Mouse (Mus musculus) mouse embryonic stem cell (cell line): ENCODE data around the gene Dnah8.

Experiments
- in situ Hi-C, 2 experiments: fragments of 300-500 bp; cut with MboI; formaldehyde crosslinking; loops; 1 replicate in 1 of 2; 3 replicates in 1 of 2; pipeline ENCODE4 v1.14.3; 2019 to 2020; ENCODE audit warnings: low sequenced_read_pairs in 2 of 2, low pct_unique_long_range_greater_than_20kb in 1 of 2, mixed read lengths in 1 of 2; ENCODE audit not compliant: unreplicated experiment in 1 of 2

The Dnah8 gene

DNA sequence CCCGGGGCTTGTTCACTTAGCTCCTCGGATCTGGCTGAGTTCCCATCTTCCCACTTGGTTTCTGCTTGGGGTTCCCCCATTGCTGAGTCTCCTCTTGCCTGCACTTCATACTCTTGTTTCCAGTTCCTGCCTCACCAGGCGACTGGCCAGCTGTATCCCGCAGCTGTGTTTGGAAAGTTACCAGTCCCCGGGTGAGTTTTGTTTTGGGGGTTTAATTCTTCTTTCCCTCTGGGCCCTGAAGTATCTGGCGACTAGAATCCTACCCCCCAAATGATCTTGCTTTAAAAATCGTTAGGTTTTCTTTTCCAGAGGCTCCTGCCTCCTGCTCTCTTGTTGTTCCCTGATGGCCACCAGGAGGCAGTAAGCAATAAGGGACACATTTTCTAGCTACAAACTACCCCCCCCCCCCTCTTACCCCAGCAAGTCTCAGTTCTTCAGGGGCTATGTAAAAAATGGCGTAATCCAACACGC, 220.2 kb downstream of the Dnah8 start:
- in situ Hi-C loops: no loop called here

DNA sequence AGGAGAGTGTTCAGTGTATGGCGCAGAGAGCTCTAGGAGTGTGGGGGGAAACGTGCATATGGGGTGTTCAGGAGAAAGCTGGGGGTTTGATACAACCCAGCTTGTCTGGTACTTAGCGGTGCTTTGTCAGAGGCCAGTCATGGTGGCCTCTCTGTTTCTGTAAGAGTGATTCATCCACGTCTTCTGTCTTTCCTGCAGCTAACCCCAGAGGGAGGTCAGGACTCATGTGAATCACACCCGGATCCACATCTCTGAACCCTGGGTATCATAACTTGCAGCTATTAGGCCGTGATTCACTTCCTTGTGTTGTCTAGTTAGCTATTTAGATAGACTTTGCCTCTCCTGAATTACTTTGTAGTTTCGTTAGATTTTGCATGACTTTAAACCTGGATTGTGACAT, 223.3 kb downstream of the Dnah8 start:
- in situ Hi-C loops: no loop called here

- in situ Hi-C loops: no loop called here
Measured at GRCm38 (mm10) chr17:30848086-30848485, 223.9 kb downstream of the Dnah8 start.

DNA sequence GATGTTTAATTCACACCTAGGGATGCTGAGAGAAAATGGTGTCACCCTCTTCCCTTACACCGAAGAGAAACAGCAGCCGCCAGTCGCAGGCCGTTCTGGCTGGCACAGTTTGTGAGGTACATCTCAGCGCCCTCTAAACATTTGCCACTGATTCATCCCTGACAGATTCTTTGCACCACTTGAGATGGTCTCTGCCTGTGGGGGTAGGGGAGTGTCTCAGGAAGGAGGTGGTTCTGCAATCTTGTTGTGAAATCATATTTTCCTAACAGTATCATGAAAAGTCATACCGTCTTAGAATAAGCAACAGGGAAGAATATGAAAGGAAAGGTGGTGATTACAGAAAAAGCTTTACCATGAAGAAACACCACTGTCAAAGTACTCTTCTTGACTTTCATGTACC, 224.7 kb downstream of the Dnah8 start:
- in situ Hi-C loops: no loop called here

DNA sequence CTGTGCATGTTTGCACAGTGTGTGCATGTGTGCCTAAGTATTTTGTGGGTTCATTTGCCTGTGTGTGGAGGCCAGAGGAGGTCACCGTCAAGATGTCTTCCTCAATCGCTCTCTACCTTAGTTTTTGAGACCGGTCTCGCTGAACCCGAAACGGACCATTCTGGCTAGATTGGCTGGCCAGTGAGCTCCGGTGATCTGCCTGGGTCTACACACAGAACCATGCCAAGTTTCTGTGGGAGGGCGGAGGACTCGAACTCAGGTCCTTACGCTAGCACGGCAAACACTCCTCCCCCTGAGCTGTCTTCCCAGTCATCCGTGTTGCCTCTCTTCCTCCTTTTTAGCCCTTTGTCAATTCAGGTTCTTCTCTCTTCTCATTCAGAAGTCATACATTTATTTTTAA, 225.7 kb downstream of the Dnah8 start:
- in situ Hi-C loops: no loop called here

- in situ Hi-C loops: no loop called here
Measured at GRCm38 (mm10) chr17:30852345-30852744, 228.2 kb downstream of the Dnah8 start.

DNA sequence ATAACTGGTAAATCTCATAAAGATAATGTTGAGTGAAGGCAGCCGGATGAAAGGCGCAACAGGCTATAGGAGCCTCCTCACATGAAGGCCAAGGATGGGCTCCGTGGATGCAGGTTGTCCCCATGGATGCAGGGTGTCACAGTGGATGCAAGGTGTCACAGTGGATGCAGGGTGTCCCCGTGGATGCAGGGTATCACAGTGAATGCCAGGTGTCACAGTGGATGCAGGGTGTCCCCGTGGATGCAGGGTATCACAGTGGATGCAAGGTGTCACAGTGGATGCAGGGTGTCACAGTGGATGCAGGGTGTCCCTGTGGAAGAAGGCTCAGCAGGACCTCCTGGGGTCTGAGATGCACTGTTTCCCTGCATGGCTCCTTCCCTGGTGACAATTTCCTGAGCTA, 233.2 kb downstream of the Dnah8 start:
- in situ Hi-C loops: no loop called here

DNA sequence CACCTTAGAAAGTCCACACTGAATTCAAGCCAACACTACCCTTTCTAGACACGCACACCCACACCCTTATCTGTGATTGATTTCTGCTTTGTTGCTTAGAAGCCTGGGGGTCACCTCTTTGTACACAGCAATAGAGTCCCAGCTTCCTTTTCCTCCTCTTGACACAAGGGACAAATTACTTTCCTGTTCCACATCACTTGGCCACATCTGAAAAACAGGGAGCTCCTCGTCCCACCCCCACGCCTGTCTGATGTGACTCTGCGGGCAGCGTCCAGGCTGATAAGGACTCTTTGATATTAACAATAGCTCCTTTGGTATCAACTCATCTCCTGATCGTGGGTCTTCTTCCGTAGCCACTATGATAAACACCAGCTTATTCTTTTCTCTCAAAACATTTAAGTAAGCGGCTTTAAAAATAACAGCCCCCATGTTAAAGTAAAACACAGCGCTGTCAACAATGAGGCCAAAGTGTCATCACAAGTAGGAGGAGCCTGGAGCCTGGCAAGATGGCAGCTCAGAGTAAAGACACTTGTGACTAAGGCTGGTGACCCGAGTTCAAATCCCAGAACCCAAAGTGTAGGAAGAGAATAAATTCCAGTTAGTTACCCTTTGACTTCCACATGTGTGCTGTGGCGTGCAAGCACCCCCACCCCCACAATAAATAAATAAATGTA, 234.6 kb downstream of the Dnah8 start:
- in situ Hi-C loops: no loop called here

DNA sequence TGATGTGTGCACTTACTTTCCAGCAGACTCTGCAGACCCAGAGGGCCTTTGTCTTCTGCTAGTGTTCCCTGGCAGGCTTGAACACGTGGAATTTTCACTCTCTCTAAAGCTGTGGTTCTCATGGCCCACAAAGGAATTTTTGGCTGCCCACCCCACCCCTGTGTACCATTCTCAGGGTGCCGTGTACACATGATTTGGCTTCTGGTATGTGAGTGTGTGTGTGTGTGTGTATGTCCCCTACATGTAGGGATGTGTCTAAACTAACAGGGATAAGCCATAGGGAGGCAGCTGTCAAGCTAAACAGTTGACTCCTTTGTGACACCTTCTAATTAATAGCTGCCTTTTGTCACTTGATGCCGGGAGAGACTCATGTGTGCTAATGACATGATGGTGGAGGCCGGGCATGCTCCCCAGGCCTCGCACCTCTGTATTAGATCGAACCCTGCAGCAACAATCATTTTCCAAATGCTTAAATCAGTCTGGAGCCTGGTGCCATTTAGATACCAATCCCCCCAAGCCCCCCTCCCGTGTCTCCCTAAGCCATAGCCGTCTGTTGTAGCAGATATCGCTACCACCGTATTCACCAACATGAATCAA, 235.9 kb downstream of the Dnah8 start:
- in situ Hi-C loops: no loop called here

DNA sequence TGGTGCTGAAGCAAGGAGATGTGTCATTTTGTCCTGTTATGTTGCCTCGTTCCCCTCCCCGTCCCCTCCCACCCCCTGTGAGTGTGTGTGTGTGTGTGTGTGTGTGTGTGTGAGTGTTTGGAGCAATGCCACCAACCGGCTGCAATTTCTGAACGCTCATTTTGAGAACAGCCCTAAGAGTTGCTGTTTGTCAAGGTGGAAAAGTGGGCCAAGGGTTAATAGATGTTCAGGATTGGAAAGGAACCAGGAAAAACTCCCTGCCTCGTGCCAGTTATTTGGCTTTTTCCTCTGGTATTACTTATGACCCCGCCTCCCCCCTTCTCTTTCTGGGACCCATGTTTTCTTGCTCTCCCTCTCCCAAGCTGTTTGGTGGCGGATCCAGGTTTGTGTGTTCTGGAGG, 236.5 kb downstream of the Dnah8 start:
- in situ Hi-C loops: no loop called here

- in situ Hi-C loops: no loop called here
Measured at GRCm38 (mm10) chr17:30866281-30866680, 242.1 kb downstream of the Dnah8 start.

DNA sequence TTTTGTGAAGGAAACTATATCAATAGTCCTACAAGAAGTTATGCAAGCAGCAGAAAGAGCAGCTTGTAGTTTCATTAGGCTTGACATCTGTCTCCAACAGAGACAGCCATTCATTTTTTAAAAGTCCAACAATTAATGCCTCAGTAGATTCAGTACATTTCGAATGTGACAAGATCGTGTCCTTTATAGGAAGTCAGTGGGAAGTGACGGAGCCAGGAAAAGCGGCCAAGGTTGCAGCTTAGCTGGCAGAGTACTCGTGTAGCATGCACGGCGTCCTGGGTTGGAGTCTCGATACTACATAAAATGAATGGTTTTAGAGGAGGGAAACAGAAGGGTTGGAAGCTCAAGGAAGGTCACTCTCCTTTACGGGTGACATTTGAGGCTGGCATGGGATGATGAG, 242.8 kb downstream of the Dnah8 start:
- in situ Hi-C loops: no loop called here

- in situ Hi-C loops: no loop called here
Measured at GRCm38 (mm10) chr17:30871040-30871439, 246.9 kb downstream of the Dnah8 start.

DNA sequence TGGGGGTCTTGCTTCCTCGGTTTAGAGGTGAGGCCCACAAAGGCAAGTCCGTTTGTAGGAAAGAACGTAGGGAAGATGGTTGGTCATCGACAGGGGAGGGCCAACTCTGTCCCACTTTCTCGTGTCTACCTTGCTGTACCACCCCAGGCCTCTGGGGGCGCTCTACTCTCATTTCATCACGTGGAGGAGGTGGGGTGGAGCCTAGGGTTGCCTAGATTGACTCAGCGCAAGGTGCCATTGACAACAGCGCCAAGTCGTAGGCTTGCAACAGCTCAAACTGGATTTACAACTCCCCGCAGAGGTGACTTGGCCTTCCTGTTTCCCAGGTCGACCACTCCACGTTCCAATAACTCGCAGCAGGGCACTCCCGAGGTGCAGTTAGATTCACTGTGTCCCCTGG, 250.1 kb downstream of the Dnah8 start:
- in situ Hi-C loops: no loop called here

DNA sequence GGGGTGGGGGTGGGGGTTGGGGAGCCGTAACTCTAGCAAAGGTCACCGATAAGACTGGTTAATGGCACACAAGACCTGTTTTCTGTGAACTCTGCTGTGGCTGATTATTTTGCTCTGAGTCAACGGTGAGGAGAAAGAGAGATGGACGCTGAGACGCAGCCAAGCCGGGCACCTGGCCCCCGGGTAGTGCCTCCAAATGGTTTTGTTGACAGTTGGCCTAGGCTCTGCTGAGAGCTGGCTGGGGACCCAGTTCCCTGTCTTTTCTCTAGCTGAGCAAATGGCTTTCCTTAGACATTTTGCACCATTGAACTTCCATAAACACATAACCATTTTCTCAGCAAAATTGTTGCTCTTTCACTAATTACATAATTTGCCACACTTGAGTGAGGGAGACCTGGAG, 253.3 kb downstream of the Dnah8 start:
- in situ Hi-C loops: no loop called here

DNA sequence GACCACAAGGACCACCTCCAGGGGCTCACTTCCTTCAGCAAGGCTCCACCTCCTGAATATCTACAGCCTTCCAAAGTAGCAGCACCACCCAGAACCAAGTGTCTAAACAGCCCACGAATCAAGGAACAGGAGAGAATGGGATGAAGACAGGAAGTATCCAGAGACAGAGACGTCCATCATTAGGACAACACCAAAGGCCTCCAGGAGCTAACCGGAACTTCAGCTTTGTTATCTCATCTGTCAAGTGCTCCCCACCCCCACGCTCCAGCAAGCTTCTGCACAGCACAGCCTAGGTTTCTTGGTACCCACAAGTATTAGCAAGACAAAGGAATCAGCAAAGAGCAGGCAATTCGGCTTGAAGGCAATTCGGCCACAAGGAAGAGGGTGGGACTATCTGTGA, 254.5 kb downstream of the Dnah8 start:
- in situ Hi-C loops: no loop called here

- in situ Hi-C loops: no loop called here
Measured at GRCm38 (mm10) chr17:30880391-30880790, 256.2 kb downstream of the Dnah8 start.

DNA sequence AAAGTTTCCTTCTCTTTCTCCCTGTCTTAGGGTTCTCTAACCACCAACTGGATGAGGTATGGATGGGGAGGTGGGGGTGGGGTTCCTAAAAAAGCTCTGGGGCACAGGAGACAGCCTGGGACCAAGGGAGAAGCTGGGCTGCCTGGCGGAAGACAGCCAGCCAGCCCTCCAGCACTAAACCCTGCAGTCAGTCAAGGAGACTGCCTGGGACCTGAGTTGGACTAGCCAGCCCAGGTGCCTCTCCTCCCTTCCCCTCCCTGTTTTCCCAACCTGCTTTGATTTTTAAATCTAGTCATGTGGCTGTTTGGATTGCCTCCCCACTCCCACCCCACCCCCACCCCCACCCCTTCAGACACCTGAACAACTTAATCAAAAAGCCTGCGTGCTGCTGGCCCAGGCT, 256.8 kb downstream of the Dnah8 start:
- in situ Hi-C loops: no loop called here

GRCm38 (mm10) chr17:30882206-30882605, 258.1 kb downstream of the Dnah8 start:
- in situ Hi-C loops: no loop called here

- in situ Hi-C loops: no loop called here
Measured at GRCm38 (mm10) chr17:30883534-30883933, 259.4 kb downstream of the Dnah8 start.
